Mouse (Mus musculus) layer of hippocampus, adult 6 months (tissue): Measurements from ENCODE around the gene Atp6v1g2. TPM values are rescaled to one million over a fixed set of nuclear protein-coding genes. Genes with fewer than 3 reads are reported as not detected.

Experiments used
- long read RNA-seq, 2 experiments: library from polyadenylated mRNA; unstranded; transcript quantifications; one replicate each; pipeline ENCODE4 v2.0.0; 2019 to 2020
- microRNA-seq: library from miRNA; unstranded; fragments of <30 nt; microRNA quantifications from one replicate; pipeline ENCODE4 v1.2.0, GENCODE M21; 2020
- polyA plus RNA-seq: library from polyadenylated mRNA; unstranded; fragments of <200 nt; fragmentation: Nextera tagmentation; gene quantifications from 2 replicates; pipeline ENCODE4 v1.2.3, GENCODE M21; 2021

The Atp6v1g2 gene
- 685 and 716 TPM in 2 replicates for polyA plus RNA-seq
- long read RNA-seq, experiment 1, transcript Atp6v1g2-201 (3 exons, 1,528 nt): major isoform, 781 of 863 reads
- long read RNA-seq, experiment 1, partial matches to known transcripts: 67 of 863 reads
- long read RNA-seq, experiment 1, other reads (novel, unspliced or antisense): 10 of 863 reads
- long read RNA-seq, experiment 2, transcript Atp6v1g2-204 (2 exons, 1,041 nt): minor isoform, 19 of 2,744 reads
- long read RNA-seq, experiment 2, transcript Atp6v1g2-201 (3 exons, 1,528 nt): major isoform, 2,668 of 2,744 reads
- long read RNA-seq, experiment 2, partial matches to known transcripts: 8 of 2,744 reads
- long read RNA-seq, experiment 2, other reads (novel, unspliced or antisense): 44 of 2,744 reads

GRCm38 (mm10) chr17:35233114-35233980 is at the start of gene Atp6v1g2:
Atp6v1g2 (plus strand) TSS chr17:35233660.

DNA sequence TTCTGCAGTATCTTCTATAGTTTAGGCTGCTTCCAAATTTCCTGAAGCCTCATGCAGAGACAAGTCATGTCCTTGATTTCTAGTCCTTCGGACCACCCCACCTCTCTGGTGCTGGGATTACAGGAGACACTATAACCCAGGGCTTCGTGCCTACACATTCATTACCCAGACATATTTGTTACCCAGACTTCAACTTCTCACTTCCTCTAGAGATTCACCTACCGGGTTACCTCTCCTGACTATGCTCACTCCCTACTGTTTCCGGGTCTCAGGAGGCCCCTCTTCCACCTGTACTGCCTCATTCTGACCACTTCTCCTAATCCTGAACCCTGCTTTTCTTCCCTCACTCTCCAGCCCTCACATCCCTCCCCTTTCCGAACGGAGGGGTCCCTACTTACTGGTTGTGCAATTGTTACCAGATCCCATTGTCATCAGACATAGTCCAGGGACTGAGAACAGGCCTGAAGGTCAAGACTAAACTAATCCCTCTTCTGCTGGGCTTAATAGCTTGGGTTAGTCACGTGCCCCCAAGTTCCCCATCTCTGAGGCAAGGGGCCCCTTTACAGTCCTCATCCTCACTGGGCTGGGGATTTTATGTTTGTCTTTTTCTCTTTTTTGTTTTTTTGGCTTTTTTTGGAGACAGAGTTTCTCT is 45.4 kb upstream of the Atp6v1g2 start, which contains the start of gene Lst1:
TSS of gene Lst1 (minus strand) at position 481 of the 652 bp plus-strand sequence.

DNA sequence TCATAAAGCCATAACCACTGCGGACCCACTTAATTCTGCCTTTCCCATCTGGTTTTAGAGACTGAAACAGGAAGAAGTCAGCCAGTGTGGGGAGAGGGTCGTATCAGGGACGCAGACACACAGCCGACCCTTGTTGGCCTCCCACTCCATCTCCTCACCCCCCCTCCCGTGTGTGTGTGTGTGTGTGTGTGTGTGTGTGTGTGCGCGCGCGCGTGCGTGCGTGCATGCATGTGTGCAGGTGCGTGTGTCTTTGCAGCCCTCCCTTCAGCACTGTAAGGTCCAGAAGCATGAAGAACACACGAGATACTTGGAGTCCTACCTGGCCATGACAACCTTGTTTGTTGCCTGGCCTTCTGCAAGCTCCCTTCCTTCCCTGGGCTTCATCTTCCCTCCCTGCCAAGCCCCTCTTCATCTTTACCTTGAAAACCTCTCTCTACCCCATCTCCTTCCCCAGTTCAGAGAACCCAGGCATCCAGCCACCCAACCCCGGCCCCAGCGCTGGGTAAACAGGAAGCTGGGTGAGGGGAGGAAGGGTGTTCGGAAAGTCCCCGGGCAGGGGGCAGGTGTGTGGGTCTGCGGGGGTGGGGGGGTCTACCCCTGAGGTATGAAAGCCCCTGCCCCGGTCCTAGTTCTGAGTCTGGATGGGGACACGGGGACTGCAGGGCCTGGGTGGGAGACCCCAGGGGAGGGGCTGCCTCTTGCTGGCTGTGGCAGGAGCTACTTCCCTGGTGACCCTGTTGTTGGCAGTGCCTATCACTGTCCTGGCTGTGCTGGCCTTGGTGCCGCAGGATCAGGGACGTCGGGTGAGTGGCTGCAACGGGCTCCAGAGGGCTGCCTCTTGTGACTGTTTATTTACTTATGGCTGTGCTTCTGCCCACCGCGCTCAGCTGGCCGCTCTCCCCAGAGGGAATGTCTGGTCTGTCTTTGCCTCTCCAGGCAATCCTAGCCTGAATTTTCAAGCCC is 39.3 kb upstream of the Atp6v1g2 start, which contains the start of gene Ltb:
TSS of gene Ltb (plus strand) at position 559 of the 963 bp plus-strand sequence.

GRCm38 (mm10) chr17:35201787-35202186 is 31.7 kb upstream of the Atp6v1g2 start, which contains the start of gene Tnf:
Tnf (minus strand) TSS chr17:35202007.

DNA sequence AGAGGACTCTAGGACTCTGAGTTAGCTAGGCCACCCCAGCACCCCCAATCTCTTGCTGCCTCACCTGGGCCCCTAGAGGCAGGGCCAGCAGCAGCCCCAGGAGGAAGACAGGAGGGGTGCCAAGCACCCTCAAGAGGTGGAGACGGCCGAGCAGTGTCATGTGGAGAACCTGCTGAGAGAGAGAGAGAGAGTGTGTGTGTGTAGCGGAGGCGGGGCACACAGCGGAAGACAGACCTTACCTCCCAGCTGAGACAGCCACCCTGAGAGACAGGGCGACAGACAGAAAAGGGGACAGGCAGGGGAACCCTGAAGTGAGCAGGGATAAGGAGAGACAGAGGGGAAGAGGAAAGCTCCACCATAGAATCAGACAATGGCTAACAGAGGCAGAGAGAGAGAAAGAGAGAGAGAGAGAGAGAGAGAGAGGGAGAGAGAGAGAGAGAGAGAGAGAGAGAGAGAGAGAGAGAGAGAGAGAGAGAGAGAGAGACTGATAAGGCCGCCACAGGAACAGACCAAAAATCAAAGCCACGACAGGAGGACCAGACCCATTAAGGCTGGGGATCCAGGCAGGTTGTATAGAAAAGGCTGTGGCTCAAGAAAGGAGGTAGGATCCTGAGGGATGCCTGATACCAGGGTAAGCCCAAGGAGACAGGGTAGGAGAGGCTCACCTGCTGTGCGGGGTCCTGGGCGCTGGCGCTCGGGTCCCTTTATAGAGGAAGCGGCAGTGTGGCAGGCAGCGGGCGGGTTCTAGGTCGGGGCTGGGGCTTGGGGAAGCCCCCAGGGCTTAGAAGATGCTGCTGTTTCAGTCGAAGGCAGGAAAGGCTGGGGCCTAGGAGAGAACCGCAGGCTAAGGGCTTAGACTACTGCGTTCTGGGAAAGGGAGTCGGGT is 28.7 kb upstream of the Atp6v1g2 start, which contains the start of gene Lta:
TSS of gene Lta (minus strand) at position 858 of the 886 bp plus-strand sequence.

DNA sequence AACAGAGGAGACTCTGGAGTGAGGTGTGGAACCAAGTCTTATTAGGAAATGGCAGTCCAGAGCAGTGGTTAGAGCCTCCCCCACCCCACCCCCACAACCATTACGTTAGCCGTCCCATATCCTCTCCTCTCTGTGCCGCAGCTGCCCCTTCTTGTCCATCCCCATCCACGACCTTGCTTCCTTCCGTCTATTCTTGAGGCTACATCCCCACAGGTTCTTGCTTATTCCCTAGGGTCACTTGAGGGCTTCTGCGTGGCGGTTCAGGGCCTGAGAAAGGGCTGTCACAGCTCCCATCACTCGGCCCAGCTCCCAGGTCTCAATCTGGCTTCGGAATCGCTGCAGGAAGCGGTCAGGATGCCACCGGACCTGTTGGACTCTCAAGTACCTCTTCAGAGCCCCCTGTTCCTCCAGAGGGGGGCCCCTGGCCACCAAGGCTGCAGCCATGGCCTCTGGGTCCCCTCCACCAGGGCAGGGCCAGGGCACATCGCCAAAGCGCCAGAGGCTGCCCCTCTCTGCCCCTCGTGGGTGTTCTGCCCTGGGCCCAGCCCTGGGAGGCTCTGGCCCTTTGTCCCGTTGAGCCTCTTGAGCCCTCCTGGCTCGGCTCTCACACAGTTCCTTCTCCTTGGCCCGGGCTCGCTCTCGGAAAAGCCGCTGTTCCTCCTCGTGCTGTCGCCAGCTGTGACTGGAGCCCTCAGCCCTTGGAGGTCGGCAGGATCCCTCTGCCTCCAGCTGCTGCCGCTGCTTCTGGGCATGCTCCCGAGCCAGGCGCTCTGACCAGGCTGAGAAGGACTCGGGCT is 13.1 kb upstream of the Atp6v1g2 start, which contains the start of gene Gm16181:
TSS of gene Gm16181 (plus strand) at position 679 of the 797 bp plus-strand sequence.

DNA sequence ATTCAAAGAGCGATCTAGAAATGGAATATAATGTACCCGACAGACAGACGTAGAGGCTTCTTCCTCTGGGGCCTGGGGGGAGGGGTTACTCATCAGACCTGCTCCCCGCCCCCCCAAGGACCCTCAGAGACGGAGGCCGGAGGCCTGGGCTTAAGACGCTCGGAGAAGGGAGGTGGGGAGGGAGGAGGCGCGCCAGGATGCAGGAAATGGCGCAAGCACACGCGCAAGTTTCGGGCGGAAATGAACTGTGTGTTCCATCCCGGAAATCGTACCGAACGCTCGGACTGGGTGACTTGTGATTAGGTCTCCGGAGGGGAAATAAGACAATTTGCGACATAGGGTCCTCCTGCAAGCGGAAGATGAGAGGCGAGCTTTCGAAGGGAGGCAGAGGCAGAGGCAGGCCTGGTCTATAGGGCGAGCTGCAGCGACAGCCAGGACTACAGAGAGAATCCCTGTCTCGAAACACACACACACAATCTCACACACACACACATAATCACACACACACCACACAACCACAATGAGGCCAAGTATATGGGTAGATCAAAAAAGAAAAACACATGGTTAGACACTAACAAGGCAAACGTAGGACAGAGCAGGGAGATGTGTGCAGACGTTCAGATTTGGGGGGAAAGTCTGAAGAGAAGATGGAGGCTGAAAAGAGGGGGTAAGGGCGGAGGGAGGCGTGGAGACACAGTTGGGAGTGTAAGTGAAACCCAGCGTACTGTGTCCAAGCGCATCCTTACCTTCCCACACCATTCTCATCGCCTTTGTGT is 2.3 kb downstream of the Atp6v1g2 start, which contains the start of gene Nfkbil1:
TSS of gene Nfkbil1 (minus strand) at position 179 of the 776 bp plus-strand sequence.

GRCm38 (mm10) chr17:35241305-35242014 is 8.0 kb downstream of the Atp6v1g2 start, which contains the start of gene Ddx39b:
Ddx39b (plus strand) TSS chr17:35241746.

DNA sequence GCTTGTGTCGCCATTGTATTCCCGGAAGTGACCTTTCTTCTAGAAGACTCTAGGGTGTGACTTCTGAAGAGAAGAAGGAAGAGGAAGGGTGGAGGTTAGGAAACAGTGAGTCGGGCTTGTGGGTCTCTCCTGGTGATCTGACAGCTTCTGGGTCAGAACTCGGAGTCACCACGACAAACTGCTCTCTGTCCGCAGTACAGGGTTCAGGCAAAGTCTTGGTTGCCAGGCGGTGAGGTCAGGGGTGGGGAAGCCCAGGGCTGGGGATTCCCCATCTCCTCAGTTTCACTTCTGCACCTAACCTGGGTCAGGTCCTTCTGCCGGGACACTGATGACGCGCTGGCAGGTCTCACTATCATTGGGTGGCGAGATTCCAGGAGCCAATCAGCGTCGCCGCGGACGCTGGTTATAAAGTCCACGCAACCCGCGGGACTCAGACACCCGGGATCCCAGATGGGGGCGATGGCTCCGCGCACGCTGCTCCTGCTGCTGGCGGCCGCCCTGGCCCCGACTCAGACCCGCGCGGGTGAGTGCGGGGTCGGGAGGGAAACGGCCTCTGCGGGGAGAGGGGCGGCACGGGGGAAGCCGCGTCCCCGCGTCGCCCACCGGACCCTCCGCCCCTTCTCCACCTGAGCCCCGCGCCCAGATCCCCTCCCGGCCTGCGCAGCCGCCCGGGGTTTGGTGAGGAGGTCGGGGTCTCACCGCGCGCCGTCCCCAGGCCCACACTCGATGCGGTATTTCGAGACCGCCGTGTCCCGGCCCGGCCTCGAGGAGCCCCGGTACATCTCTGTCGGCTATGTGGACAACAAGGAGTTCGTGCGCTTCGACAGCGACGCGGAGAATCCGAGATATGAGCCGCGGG is 29.4 kb downstream of the Atp6v1g2 start, which contains the start of gene H2-D1:
TSS of gene H2-D1 (plus strand) at position 67 of the 859 bp plus-strand sequence.

Small RNA genes within 50 kb of the gene (microRNA-seq; reads per million reads assigned to microRNA genes)
- gene Mir6973a (not detected), gene Mir6974 (not detected), gene Mir6975 (5.6 reads per million, percentile 20 among the genes with 10 or more reads in this experiment), gene Mir8094 (not detected)

Other genes starting within 250 kb of the Atp6v1g2 start
- 20.0 and 21.5 TPM in 2 replicates for gene Vars, start 232.7 kb upstream of the Atp6v1g2 start, polyA plus RNA-seq
- 0.20 TPM in 1 of 2 replicates, not detected in the other for gene Vwa7, start 217.1 kb upstream of the Atp6v1g2 start, polyA plus RNA-seq
- gene Sapcd1, start 205.6 kb upstream of the Atp6v1g2 start, polyA plus RNA-seq: 0.62 and 0.97 TPM in 2 replicates
- gene Msh5, start 186.9 kb upstream of the Atp6v1g2 start, polyA plus RNA-seq: 0.33 and 0.59 TPM in 2 replicates
- 28.2 and 29.7 TPM in 2 replicates for gene Clic1, start 183.7 kb upstream of the Atp6v1g2 start, polyA plus RNA-seq
- gene Ddah2, start 174.6 kb upstream of the Atp6v1g2 start, polyA plus RNA-seq: 18.0 and 23.6 TPM in 2 replicates
- not detected in 2 replicates for gene Ly6g6c, start 168.3 kb upstream of the Atp6v1g2 start, polyA plus RNA-seq
- 0.06 TPM in 1 of 2 replicates, not detected in the other for gene Mpig6b, start 167.5 kb upstream of the Atp6v1g2 start, polyA plus RNA-seq
- 4.4 and 4.6 TPM in 2 replicates for gene Ly6g6e, start 156.8 kb upstream of the Atp6v1g2 start, polyA plus RNA-seq
- 1.2 and 2.3 TPM in 2 replicates for gene Ly6g6d, start 155.6 kb upstream of the Atp6v1g2 start, polyA plus RNA-seq
- gene Ly6g6f, start 148.1 kb upstream of the Atp6v1g2 start, polyA plus RNA-seq: 1.2 and 2.1 TPM in 2 replicates
- 86.3 and 93.9 TPM in 2 replicates for gene Abhd16a, start 144.4 kb upstream of the Atp6v1g2 start, polyA plus RNA-seq
- gene Ly6g5c, start 125.4 kb upstream of the Atp6v1g2 start, polyA plus RNA-seq: not detected in 2 replicates
- not detected in 2 replicates for gene Ly6g5b, start 118.2 kb upstream of the Atp6v1g2 start, polyA plus RNA-seq
- gene Gpank1, start 112.2 kb upstream of the Atp6v1g2 start, polyA plus RNA-seq: 16.5 and 19.1 TPM in 2 replicates
- gene Csnk2b, start 111.6 kb upstream of the Atp6v1g2 start, polyA plus RNA-seq: 212 and 242 TPM in 2 replicates
- gene D17H6S53E, start 107.3 kb upstream of the Atp6v1g2 start, polyA plus RNA-seq: 24.7 and 40.7 TPM in 2 replicates
- not detected in 2 replicates for gene Apom, start 101.6 kb upstream of the Atp6v1g2 start, polyA plus RNA-seq
- 68.3 and 90.8 TPM in 2 replicates for gene Bag6, start 98.5 kb upstream of the Atp6v1g2 start, polyA plus RNA-seq
- gene Prrc2a, start 68.8 kb upstream of the Atp6v1g2 start, polyA plus RNA-seq: 25.5 and 33.2 TPM in 2 replicates
- gene Aif1, start 57.6 kb upstream of the Atp6v1g2 start, polyA plus RNA-seq: 37.6 and 39.5 TPM in 2 replicates
- gene Lst1, start 45.2 kb upstream of the Atp6v1g2 start, polyA plus RNA-seq: 28.9 and 30.2 TPM in 2 replicates
- 1.2 and 1.4 TPM in 2 replicates for gene Ltb, start 39.2 kb upstream of the Atp6v1g2 start, polyA plus RNA-seq
- gene Tnf, start 31.7 kb upstream of the Atp6v1g2 start, polyA plus RNA-seq: 0.09 and 0.19 TPM in 2 replicates
- gene Lta, start 28.3 kb upstream of the Atp6v1g2 start, polyA plus RNA-seq: 0.14 and 0.16 TPM in 2 replicates
- gene Gm16181, start 12.8 kb upstream of the Atp6v1g2 start, polyA plus RNA-seq: not detected in 2 replicates
- gene Nfkbil1, start 2.1 kb downstream of the Atp6v1g2 start, polyA plus RNA-seq: 6.4 and 9.7 TPM in 2 replicates
- gene Ddx39b, start 8.1 kb downstream of the Atp6v1g2 start, polyA plus RNA-seq: 193 and 215 TPM in 2 replicates
- gene H2-D1, start 29.1 kb downstream of the Atp6v1g2 start, polyA plus RNA-seq: 68.9 and 78.2 TPM in 2 replicates
- 0.13 TPM in 1 of 2 replicates, not detected in the other for gene H2-Q1, start 86.7 kb downstream of the Atp6v1g2 start, polyA plus RNA-seq
- 0.13 and 0.69 TPM in 2 replicates for gene H2-Q2, start 108.6 kb downstream of the Atp6v1g2 start, polyA plus RNA-seq
- 0.09 and 0.36 TPM in 2 replicates for gene H2-Q4, start 146.0 kb downstream of the Atp6v1g2 start, polyA plus RNA-seq
- 1.2 and 1.6 TPM in 2 replicates for gene H2-Q6, start 191.2 kb downstream of the Atp6v1g2 start, polyA plus RNA-seq
- 2.5 and 2.7 TPM in 2 replicates for gene H2-Q7, start 205.5 kb downstream of the Atp6v1g2 start, polyA plus RNA-seq
- gene H2-Q10, start 236.4 kb downstream of the Atp6v1g2 start, polyA plus RNA-seq: not detected in 2 replicates